Mouse (Mus musculus): ENCODE measurements at regions not wholly inside any gene's neighbourhood (a gene's known extent, or its start where the extent isn't known, plus 50 kb on each side); places are given as distances from the start of the nearest gene placed in this dataset.
"Not testable (repeated sequence)": the region's sequence is repeated elsewhere in the genome, so short reads cannot be mapped to it uniquely, and the experiment has no call there.

DNA sequence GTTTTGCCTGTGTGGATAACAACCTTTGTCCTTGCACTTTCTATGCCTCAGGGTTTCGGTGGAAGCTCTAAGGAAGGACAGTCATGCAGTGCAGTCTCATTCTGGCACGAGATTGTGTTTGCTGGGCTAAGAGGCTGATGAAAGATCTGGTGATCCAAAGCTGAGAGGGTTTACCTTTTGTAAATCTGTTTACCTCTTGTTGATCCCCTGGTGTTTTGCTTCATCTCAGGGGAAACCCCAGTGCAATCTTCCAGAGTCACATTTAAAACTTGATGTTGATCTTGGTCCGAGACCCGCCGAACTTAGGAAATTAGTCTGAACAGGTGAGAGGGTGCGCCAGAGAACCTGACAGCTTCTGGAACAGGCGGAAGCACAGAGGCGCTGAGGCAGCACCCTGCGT is 54.6 kb upstream of the Gm12728 start:
- not testable (repeated sequence) for TF ChIP-seq CTCF (IDR thresholded peaks at IDR 0.05; ENCODE audit: borderline replicate concordance, extremely low read depth, insufficient read depth, insufficient read length); POLR2A (IDR thresholded peaks at IDR 0.05; ENCODE audit: borderline replicate concordance, extremely low read depth, insufficient read depth, insufficient read length, poor library complexity, severe bottlenecking)

Measured in brain, embryonic 14.5 days (tissue).